Mouse (Mus musculus): ENCODE results near the gene Sergef.

Sergef gene

DNA sequence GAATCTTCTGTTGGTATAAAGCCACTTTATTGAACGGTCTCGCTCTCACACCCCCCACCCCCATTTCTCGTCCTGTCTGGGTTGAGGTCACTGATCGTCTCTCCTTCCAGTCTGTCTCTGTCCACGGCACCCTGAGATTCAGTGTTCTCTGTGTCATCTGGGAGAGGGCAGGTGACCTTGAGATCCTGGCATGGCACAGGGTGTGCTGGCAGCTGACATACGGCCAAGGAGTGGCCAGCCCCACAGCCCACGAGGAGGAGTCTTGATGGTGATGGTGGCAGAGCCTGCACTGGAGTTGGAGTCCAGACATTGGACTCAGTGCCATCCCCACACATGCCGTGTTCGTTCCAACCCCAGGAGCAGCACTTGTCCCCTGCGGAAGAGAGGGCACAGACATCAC is 196.4 kb downstream of the Sergef start:
- DNase-seq, result no peak

DNA sequence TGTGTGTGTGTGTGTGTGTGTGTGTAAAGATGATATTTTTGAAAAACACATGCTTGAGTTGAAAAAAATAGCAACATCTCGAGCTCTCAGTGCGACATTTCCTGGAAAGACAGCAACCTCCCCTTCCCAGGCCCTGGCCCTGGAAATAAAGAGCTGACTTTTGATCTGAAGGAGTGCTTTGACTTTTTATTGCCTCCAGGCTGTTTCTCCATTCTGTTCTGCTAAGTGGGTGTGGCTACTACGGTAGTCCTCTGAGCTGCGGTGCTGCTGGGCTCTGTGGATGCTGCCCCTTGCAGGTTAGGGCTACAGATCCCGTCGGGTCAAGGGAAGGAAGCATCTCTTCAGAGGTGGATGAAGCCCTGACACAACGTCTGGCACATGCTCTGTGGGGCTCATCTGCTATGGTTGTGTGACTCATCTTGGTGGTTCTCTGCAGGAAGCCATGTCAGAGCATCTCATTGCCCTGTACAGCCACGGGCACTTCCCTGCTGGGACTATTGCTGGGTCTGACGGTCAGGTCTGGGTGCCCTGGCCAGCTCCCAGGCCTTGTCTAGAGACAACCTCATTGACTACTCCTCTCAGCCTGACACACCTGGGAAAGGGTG is 201.0 kb downstream of the Sergef start:
- no peak for DNase-seq

- no peak for DNase-seq
Observed at GRCm38 (mm10) chr7:46435833-46436232, 203.8 kb downstream of the Sergef start.

GRCm38 (mm10) chr7:46433874-46434273 is 205.7 kb downstream of the Sergef start:
- DNase-seq, result no peak

DNA sequence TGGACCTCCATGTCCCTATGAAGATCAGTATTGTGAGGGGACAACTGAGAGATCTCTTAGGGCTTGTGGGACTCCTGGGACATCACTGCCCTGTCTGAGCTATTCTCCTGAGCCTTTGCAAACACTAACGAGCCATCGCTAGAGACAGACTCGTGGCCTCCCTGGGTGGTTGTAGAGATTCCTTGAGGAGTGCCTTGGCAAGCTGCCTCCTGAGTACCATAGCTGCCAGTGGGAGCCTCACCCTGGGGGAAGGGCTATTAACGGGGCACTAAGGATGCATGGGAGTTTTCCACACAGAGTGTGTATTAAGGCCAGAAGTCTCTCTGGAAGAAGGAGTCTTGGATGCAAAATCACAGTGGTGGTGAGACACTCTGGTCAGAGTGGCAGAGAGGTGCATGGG is 214.6 kb downstream of the Sergef start:
- DNase-seq, result no peak

DNA sequence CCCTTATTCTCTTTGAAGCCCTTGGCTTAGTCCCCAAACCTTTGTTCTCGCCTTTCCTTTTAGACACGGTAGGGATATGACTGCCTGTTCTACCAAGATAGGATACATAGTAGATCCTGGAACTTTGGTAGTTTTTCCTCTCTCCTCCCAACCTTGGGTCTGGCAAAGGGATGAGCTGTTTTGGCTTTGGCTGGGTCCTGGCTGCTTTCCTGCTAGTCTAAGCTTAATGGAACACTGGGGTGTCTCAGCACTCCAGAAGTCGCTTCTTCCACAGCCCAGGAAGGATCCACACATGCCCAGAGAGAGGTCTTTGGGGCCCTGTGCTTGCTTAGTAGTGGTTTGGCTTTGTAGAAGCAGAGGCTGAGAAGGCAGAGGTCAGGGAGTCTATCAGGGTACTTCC is 215.7 kb downstream of the Sergef start:
- DNase-seq, result no peak

- peak; percentile 82 for DNase-seq
Observed at GRCm38 (mm10) chr7:46422764-46423412, 216.7 kb downstream of the Sergef start.

DNA sequence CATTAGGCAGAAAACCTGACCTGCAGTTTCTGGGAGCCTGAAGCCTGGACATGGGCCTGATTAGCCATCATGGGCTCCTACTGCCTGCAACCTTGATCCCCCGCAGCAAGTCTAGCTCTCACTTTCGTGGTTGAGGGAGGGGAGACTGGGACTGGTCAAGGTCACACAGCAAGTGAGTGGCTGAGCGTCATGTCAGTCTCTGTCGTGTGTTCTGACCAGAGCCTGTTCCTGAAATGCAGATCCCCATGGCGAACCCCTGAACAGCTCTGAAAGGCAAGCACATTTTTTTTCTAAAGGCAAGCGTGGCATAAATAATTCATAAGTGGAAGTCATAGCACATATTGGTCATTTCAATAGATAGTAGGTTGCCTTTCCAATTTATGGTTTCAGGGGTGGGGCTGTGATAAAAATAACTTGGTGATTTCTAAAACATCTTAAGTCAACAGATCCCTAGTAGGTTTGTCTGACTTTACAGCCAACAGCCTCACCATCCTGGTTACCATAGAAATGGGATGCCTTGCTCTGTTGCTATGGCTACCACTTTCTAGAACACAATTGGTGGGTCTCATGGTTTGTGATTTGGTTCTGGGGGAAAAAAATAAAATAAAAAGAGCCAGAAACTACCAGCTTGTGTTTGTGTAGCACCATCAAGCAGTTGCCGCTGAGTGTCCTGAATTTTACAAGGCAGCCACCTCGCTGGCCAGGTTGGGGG is 217.4 kb downstream of the Sergef start:
- DNase-seq, result peak; percentile 74

- peak; percentile 31 for DNase-seq
Observed at GRCm38 (mm10) chr7:46421535-46421934, 218.1 kb downstream of the Sergef start.

DNA sequence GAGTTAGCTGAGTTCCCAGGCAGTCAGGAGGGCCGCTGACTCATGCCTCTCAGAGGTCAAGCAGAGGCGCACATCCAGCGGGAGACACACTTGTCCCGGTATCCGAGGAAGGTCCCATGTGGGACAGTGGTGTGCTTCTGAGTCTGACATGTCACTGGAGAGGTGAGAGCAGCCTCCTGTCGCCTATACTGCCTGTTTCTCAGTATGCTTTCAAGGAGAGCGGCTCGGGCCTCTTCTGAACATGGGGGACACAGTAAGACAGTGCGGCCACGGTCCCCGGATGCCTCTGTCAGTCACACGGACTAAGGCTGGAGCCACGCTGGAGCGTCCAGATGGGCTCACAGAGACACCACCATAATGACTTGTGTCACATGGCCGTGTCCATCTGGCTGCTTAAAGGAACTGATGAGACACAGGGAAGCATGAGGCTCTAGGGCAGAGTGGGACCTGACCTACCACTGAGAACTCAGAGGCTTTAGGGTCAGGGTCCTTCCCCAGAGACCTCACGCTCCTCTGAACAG is 221.4 kb downstream of the Sergef start:
- DNase-seq, result no peak

DNA sequence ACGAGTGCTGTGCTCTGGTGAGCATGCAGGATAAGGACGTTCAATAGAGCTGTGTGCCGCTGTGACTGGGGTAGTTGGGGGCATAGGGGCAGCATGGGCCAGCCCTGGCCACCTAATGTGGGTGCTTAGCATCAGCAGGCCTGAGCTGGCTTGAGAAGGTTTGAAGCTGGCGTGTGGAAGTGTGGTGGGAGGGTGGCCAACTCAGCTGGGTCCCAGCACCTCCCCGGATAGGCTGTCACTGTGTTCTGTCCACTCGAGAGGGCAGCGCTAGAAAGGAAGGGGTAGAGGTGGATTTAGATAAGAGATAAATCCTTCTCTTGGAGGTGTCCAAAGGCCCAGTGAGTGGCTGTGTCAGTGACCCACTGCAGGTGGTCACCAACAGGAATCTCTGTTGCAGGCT is 222.1 kb downstream of the Sergef start:
- DNase-seq, result no peak

DNA sequence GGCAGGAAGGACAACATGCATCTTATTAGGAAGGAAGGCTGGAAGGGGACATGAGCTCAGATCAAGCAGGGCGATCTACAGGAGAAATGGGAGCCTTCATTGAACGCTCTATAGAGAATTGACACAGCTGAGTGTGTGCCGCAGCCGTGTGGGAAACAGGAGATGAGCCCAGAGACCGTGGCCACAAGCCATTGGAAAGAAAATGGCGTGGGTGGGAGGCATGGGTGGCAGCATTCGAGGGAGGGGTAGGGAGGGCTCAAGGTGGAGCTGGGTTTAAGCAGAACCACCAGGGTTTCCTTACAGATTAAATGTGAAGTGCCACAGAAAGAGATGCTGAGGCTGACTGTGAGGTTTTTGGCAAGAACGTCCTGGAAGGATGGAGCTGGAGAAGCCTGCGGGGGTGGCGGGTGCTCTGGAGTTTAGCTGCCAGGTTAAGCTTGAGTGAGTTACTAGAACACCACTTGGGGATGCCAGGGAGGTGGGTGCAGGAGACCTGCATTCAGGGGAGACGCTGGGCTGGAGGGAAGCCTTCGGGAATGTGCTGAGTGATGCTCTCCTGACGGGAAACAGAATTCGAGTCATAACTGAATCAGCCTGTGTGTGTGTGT is 223.7 kb downstream of the Sergef start:
- peak; percentile 50 for DNase-seq

- DNase-seq, result no peak
Observed at GRCm38 (mm10) chr7:46413959-46414725, 225.5 kb downstream of the Sergef start.

- DNase-seq, result no peak
Observed at GRCm38 (mm10) chr7:46412823-46413222, 226.8 kb downstream of the Sergef start.

DNA sequence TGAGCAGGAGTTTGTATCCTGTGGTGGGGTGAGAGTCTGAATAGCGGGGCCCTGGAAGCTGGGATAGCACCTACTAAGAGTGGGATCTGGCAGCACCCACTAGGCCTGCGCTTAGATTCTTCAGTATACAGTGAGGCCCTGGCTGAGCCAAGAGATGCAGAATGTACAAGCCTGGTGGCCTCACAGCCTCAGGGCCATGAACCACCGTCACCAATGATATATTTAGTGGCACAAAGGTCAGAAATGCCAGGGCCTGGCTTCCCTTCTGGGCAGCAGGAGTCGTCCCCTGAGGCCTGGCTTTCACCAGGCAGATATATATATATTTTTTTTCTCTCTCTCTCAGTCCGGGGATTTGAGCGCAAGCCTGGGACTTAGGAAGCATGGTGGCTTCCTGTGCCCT is 228.9 kb downstream of the Sergef start:
- no peak for DNase-seq

DNA sequence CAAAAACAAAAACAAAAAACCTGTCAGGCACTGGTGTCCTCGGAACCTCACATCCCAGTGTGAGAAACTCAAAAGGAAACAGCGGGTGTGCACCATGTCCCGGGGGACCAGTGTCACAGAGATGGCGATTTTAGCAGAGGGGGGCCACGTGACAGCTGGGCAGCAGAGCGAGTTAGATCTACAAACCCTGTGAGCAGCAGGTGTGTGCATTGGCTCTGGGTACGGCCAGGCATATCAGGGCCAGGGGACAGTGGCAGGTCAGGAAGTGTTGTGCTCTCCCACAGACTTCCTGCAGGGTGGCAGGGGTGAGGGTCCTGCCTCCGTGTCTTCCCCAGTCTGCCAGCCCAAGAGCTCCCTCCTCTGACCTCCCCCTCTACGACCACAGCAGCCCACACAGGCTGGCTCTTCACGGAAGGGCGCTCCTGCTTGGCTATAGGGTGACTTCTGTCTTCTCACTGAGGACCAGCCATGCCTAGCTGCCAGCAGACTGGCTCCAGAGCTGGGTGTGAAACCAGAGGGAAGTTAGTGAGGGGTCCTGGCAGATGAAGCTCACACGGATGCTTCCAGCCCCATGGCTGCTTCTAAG is 230.3 kb downstream of the Sergef start:
- DNase-seq, result no peak

DNA sequence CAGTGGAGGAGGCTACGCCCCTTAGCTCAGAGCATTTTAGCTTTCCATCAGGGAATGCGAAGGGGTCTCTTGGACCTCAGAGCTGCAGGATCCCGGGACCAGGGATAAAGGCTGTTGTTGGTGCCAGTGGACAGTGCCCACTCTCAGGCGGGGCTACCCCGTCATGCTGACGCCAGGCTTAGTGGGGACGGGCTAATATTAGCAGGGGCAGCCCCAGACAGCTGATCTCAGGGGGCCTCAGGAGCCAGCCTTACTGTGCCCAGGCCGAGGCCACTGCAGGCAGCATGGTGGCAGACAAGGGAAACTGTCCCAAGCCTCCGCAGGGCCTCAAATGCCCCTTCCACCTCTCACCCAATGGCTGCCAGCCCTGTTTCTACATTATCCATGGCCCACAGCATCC is 231.0 kb downstream of the Sergef start:
- no peak for DNase-seq

DNA sequence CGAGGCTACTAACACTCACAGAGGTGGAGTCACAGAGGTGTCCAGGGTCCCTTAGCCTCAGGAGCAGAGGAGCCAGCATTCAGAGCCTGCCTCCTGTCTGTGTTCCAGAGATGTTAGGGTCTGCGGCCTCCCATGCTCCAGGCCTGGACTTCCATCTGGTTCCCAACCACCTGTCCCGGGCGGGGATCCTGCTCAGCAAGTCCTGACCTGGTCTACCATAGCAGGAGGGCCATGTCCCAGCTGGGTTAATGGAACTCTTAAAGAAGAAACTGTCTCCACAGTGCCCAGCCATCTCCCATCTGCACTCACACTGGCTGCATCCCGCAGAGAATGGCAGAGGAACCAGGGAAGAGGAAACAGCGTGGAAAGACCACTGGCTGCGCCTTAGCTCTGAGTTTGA is 234.9 kb downstream of the Sergef start:
- DNase-seq, result no peak

DNA sequence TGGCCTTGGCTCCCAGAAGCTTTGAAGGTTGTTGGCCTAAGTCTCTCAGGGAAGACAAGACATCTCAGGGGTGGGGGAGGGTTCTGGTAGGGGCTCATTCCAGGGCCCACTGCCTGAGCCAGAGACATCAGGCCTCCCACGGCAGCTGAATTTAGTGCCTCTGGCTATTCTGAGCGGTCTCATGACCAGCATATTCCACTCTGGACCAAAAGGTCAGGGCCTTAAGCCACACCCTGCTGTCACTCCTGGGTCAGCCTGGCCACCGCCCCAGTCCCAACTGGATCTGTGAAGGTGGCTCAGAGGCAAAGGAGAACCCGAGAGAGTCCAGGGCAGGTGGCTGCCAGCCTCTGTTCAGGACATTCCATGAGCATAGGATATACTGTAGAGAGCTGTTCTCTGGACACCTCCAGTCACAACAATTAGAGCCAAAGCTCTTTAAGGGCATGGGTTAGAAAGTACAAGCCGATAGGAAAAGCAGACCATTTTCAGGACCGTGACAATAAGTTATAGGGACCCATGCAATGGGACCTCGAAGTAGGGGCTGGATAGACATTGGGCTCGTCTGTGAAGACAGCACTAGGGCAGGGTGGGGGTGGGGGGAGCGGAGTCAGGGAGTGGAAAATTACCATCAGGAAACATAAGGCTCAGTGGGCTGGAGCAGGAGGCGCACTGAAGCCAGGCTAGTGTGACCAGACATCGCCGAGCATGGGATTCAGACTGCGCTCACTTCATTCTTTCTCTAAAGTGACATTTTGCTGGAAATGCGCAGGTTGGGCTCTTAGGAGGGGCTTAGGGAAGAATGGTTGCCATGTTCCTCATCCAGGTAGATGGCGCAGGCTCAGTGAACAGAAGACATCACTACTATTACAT is 235.8 kb downstream of the Sergef start:
- no peak for DNase-seq

- DNase-seq, result no peak
Observed at GRCm38 (mm10) chr7:46401371-46402180, 238.0 kb downstream of the Sergef start.

GRCm38 (mm10) chr7:46400346-46400745 is 239.3 kb downstream of the Sergef start:
- no peak for DNase-seq

All from layer of hippocampus, adult 9-11 months (tissue).